Mouse (Mus musculus) heart, adult 18-20 months (tissue): ENCODE data around the gene Gm28729. TPM values are rescaled to one million over a fixed set of nuclear protein-coding genes. Genes with fewer than 3 reads are reported as not detected.
"Not testable (repeated sequence)": the region's sequence is repeated elsewhere in the genome, so short reads cannot be mapped to it uniquely, and the experiment has no call there.

Experiments used
- DNase-seq, 2 experiments: peaks; one replicate each; pipeline ENCODE4 v3.0.0; 2021 to 2022; ENCODE audit warnings: mixed read lengths in 1 of 2
- long read RNA-seq, 2 experiments: library from polyadenylated mRNA; stranded (forward); transcript quantifications; one replicate each; pipeline ENCODE4 v2.0.0; 2021
- total RNA-seq, 2 experiments: library from RNA; stranded (reverse); gene quantifications; 2 replicates each; pipeline ENCODE4 v1.2.3; 2021

Gm28729 gene
- not detected for total RNA-seq
- long read RNA-seq, experiment 1: 0 reads
- long read RNA-seq, experiment 2: 0 reads

- DNase-seq: no peak
Measured at GRCm38 (mm10) chr9:96524972-96525506, at the start of gene Gm28729. TSS of gene Gm28729 (minus strand) at chr9:96525264.

GRCm38 (mm10) chr9:96573252-96573651 lies 48.2 kb upstream of the Gm28729 start:
- DNase-seq: peak in 1 of 2 experiments; percentile 57

GRCm38 (mm10) chr9:96572754-96573153 lies 47.7 kb upstream of the Gm28729 start:
- DNase-seq: no peak

- no peak for DNase-seq
Measured at GRCm38 (mm10) chr9:96566470-96566996, 41.5 kb upstream of the Gm28729 start.

- DNase-seq: no peak
Measured at GRCm38 (mm10) chr9:96563501-96563900, 38.4 kb upstream of the Gm28729 start.

- no peak for DNase-seq
Measured at GRCm38 (mm10) chr9:96559148-96559547, 34.1 kb upstream of the Gm28729 start.

GRCm38 (mm10) chr9:96558594-96558993 lies 33.5 kb upstream of the Gm28729 start:
- no peak for DNase-seq

GRCm38 (mm10) chr9:96554095-96554494 lies 29.0 kb upstream of the Gm28729 start:
- no peak for DNase-seq

- no peak for DNase-seq
Measured at GRCm38 (mm10) chr9:96545410-96545809, 20.3 kb upstream of the Gm28729 start.

- DNase-seq: peak; percentile 67 to 72
Measured at GRCm38 (mm10) chr9:96543643-96544640, 18.9 kb upstream of the Gm28729 start.

- peak in 1 of 2 experiments; percentile 19 for DNase-seq
Measured at GRCm38 (mm10) chr9:96538916-96539315, 13.9 kb upstream of the Gm28729 start.

- no peak for DNase-seq
Measured at GRCm38 (mm10) chr9:96537615-96537919, 12.5 kb upstream of the Gm28729 start.

GRCm38 (mm10) chr9:96536895-96537614 lies 12.0 kb upstream of the Gm28729 start:
- DNase-seq: peak; percentile 44 to 45

- not testable (repeated sequence) for DNase-seq
Measured at GRCm38 (mm10) chr9:96536093-96536492, 11.0 kb upstream of the Gm28729 start.

- no peak for DNase-seq
Measured at GRCm38 (mm10) chr9:96535431-96535830, 10.4 kb upstream of the Gm28729 start.

GRCm38 (mm10) chr9:96534256-96534655 lies 9.2 kb upstream of the Gm28729 start:
- DNase-seq: no peak

GRCm38 (mm10) chr9:96533476-96533875 lies 8.4 kb upstream of the Gm28729 start:
- DNase-seq: no peak

GRCm38 (mm10) chr9:96532531-96532930 lies 7.5 kb upstream of the Gm28729 start:
- no peak for DNase-seq

- peak; percentile 33 to 55 for DNase-seq
Measured at GRCm38 (mm10) chr9:96530674-96531081, 5.6 kb upstream of the Gm28729 start.

GRCm38 (mm10) chr9:96529961-96530673 lies 5.1 kb upstream of the Gm28729 start:
- no peak for DNase-seq

GRCm38 (mm10) chr9:96526011-96526410 lies 947 bp upstream of the Gm28729 start:
- no peak for DNase-seq

- DNase-seq: no peak
Measured at GRCm38 (mm10) chr9:96523148-96523547, 1.9 kb downstream of the Gm28729 start.
